In the genomic region with DNA sequence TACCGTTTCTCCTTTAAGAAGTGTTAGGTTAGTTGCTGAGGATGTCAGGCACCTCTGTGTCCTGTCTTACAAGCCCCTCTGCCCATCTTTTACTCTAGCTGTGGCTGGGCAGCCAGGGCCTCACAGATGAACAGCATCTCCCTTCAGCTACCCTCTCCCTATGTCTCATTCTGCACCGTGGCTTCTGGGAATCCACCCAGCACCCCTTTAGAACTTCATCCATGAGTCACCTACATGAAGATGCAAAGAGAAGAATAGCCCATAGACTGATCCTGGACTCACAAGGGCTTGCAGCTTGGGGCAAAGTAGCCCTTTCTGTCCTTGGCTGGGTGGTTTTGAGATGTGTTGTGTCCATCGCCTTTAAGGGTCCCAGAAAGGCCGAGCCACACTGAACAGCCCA, we compare ENCODE assay signal across 22 mouse cellular contexts. TPM values are rescaled to one million over a fixed set of nuclear protein-coding genes. Genes with fewer than 3 reads are reported as not detected.
"Had no signal": no experiment of that assay in that cellular context is flagged by ENCODE, and none has a peak within 500 bp of the region (broad histone marks: within the 10 kb centered on the region; RNA-seq: fewer than 3 reads in every experiment).

No protein-coding gene starts in this region.

- H3K27ac ChIP-seq: kidney, embryonic 15.5 days; limb, embryonic 12.5 days; limb, embryonic 15.5 days; liver, embryonic 14.5 days; macrophage; midbrain, embryonic 13.5 days; stomach, embryonic 15.5 days had no signal

- H3K4me1 ChIP-seq: kidney, embryonic 15.5 days; limb, embryonic 12.5 days; stomach, embryonic 15.5 days had no signal

- ATAC-seq: intestine, postnatal 0 days; liver, postnatal 0 days; lung, postnatal 0 days had no signal

- H3K36me3 ChIP-seq: kidney, embryonic 15.5 days; limb, embryonic 12.5 days; limb, embryonic 15.5 days; stomach, embryonic 15.5 days had no signal

- H3K9me3 ChIP-seq: kidney, embryonic 15.5 days; limb, embryonic 12.5 days; limb, embryonic 15.5 days; midbrain, embryonic 13.5 days; stomach, embryonic 15.5 days had no signal

- DNase-seq: kidney, adult 2 months; kidney, postnatal 10 days; kidney, postnatal 36 days; left cerebral cortex, postnatal 4 days; liver, postnatal 0 days; lung, embryonic 14.5 days; right cerebral cortex, postnatal 25 days; spleen, adult 18-20 months; thymus, postnatal 25 days had no signal

- H3K4me3 ChIP-seq: kidney, embryonic 15.5 days; limb, embryonic 12.5 days; limb, embryonic 15.5 days; midbrain, embryonic 13.5 days; stomach, embryonic 15.5 days had no signal

- H3K27me3 ChIP-seq: kidney, embryonic 15.5 days; limb, embryonic 12.5 days; limb, embryonic 15.5 days; midbrain, embryonic 13.5 days; stomach, embryonic 15.5 days had no signal

- H3K9ac ChIP-seq: kidney, embryonic 15.5 days; limb, embryonic 12.5 days; limb, embryonic 15.5 days; liver, embryonic 14.5 days; liver, postnatal 0 days; lung, embryonic 14.5 days; stomach, embryonic 15.5 days had no signal

- H3K4me2 ChIP-seq: kidney, embryonic 15.5 days; limb, embryonic 12.5 days; limb, embryonic 15.5 days; liver, embryonic 11.5 days; lung, embryonic 14.5 days; midbrain, embryonic 13.5 days; stomach, embryonic 15.5 days had no signal

RNA-seq across cellular contexts. Expression of a gene that starts 43.4 kb away (rescaled TPM):
- total RNA-seq: megakaryocyte, adult 5-6 weeks; neutrophil, adult 5-6 weeks had no signal
- polyA plus RNA-seq: liver, embryonic 14.5 days; liver, postnatal 0 days; macrophage; thymus, postnatal 0 days had no signal
